Mouse (Mus musculus): ENCODE data around the gene Cpt2. TPM values are rescaled to one million over a fixed set of nuclear protein-coding genes. Genes with fewer than 3 reads are reported as not detected.

The Cpt2 gene
- polyA plus RNA-seq, 1 experiment: 162 TPM

DNA sequence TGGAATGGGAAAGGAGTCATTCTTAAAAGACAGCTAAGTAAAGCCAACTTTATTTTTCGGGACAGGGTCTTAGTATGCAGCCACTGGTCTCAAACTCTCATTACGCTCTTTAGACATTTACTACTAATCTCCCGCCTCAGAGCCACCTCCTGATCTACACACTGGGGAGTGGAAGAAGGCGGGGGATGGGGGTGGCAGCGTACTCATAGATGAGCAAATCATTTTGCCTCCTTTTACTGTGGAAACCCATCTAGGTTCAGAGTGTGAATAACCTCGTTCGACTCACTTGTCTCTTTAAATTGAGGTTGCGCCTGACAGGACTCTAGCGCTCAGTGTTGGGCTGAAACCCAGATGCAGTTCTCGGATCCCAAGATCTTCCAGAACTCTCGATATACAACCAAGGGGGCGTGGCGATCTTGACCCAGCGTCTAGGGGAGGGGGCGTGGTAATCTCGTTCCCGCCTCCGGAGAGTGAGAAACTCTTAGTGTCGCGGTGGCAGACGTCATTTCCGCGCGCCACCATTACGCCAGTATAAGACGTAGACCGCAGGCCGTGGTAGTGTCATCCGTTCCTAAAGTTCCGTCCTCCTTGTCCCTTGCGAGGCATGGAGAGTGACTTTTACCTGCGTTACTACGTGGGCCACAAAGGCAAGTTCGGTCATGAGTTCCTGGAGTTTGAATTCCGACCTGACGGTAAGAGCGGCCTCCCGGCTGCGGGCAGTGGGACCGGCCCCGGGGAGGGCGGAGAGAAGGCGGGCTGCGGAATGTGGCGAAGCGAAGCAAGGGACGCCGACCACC is 44.0 kb downstream of the Cpt2 start, which contains the start of gene Magoh:
Gene Magoh, plus strand, starts transcription at position 502 of the 797 bp plus-strand sequence.
- no peaks in the 10 kb centered on the region for H3K4me1 ChIP-seq (ENCODE audit: control insufficient read depth, insufficient read depth, insufficient read length, low read length)
- peak within 1 kb of the TSS; percentile 68 for H3K4me3 ChIP-seq (ENCODE audit: low read depth, low read length)
- peak within 1 kb of the TSS; percentile 44 for H3K27ac ChIP-seq (ENCODE audit: insufficient read depth, low read depth, low read length)
- peaks cover 19% of the 10 kb centered on the region for H3K36me3 ChIP-seq (ENCODE audit: control insufficient read depth, insufficient read depth, low read length)
- H3K27me3 ChIP-seq (ENCODE audit: control insufficient read depth, insufficient read depth, low read length): no peaks in the 10 kb centered on the region
- TF ChIP-seq CTCF (IDR thresholded peaks at IDR 0.05; ENCODE audit: extremely low read depth, insufficient read length, insufficient replicate concordance, low read depth, low read length): no peak
- peak; percentile 56; the same call in 1 of the 2 replicates for TF ChIP-seq POLR2A (IDR thresholded peaks at IDR 0.05; ENCODE audit: low read depth, low read length)
- 2% methylated on average over 48 of the region's 48 CpGs for WGBS

DNA sequence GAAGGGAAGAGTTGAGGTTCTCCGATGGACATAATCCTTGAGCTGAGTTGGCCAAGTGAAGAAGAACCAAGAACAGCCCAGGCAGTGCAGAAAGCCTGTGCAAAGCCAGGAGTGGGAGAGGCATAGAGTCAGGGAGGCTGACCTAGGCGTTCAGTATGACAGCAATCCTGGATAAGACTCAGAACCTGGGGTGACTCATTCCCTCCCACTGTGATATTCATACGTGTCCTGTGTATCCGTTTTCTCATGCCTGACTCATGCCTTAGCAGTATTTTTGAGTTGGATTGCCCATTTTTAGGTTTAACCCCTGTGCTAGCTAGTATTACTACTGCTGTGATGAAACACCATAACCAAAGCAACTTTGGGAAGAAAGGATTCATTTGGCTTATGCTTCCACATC is 58.5 kb downstream of the Cpt2 start:
- 81% methylated on average over 4 of the region's 4 CpGs for WGBS
- no peak for TF ChIP-seq CTCF (IDR thresholded peaks at IDR 0.05; ENCODE audit: extremely low read depth, insufficient read length, insufficient replicate concordance, low read depth, low read length)
- TF ChIP-seq POLR2A (IDR thresholded peaks at IDR 0.05; ENCODE audit: low read depth, low read length): no peak
- no peak overlapping the region for H3K4me3 ChIP-seq (ENCODE audit: low read depth, low read length)
- no peaks in the 10 kb centered on the region for H3K4me1 ChIP-seq (ENCODE audit: control insufficient read depth, insufficient read depth, insufficient read length, low read length)
- no peaks in the 10 kb centered on the region for H3K36me3 ChIP-seq (ENCODE audit: control insufficient read depth, insufficient read depth, low read length)
- no peaks in the 10 kb centered on the region for H3K27me3 ChIP-seq (ENCODE audit: control insufficient read depth, insufficient read depth, low read length)
- H3K27ac ChIP-seq (ENCODE audit: insufficient read depth, low read depth, low read length): no peak overlapping the region

DNA sequence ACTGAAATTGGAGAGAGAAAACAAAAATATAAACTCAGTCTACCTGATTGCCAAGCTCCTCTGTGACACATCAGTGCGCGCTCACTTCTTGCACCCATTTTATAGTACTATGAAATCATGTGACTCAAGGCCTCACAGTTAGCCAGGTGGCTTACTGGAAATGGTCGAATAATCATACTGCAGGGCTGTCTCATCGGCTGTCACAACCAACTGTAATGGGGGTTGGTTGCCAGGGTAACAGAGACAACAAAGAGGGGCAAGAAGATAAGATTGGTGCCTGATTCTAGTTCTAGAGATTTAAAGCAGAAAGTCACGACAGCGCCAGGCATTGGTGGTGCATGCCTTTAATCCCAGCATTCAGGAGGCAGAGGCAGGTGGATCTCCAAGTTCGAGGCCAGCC is 64.4 kb downstream of the Cpt2 start:
- Histone ChIP-seq H3K27me3 (ENCODE audit: control insufficient read depth, insufficient read depth, low read length) (no peaks in the 10 kb centered on the region), H3K36me3 (ENCODE audit: control insufficient read depth, insufficient read depth, low read length) (no peaks in the 10 kb centered on the region), H3K4me3 (ENCODE audit: low read depth, low read length) (no peak overlapping the region), H3K27ac (ENCODE audit: insufficient read depth, low read depth, low read length) (no peak overlapping the region), H3K4me1 (ENCODE audit: control insufficient read depth, insufficient read depth, insufficient read length, low read length) (no peaks in the 10 kb centered on the region)
- 69% methylated on average over 7 of the region's 7 CpGs for WGBS
- TF ChIP-seq POLR2A (IDR thresholded peaks at IDR 0.05; ENCODE audit: low read depth, low read length) (no peak), CTCF (IDR thresholded peaks at IDR 0.05; ENCODE audit: extremely low read depth, insufficient read length, insufficient replicate concordance, low read depth, low read length) (no peak)

DNA sequence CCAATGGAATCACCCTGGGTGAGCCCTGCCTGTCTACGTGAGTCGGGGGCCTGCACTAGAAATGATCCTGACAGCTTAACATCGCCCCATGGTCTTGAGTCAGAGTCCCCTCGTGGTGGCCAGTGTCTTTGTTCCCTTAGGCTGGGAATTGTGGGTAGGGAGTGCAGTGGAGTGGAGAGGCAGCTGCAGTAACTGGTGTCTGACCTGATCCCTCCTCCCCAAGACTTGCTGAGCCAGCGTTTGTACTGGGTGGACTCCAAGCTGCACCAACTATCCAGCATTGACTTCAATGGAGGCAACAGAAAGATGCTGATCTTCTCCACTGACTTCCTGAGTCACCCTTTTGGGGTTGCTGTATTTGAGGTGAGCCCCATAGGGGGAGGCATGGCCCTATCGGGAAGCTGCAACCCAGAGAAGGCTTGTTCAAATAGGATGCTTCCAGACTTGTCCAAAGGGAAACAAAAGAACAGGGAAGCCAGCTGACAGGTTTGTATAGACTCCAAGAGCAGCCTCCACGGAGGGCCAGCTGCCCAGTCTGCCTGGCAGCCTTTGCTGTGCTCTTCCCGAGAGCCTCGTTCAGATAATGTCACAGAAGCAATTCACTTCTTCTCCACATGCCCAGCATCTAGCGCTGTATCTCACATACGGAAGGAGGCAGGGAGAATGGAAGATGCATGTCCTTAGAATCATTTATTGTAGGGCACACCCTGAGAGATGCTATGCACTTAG is 66.3 kb downstream of the Cpt2 start:
- 72% methylated on average over 11 of the region's 11 CpGs for WGBS
- no peak overlapping the region for H3K4me3 ChIP-seq (ENCODE audit: low read depth, low read length)
- no peaks in the 10 kb centered on the region for H3K36me3 ChIP-seq (ENCODE audit: control insufficient read depth, insufficient read depth, low read length)
- no peaks in the 10 kb centered on the region for H3K4me1 ChIP-seq (ENCODE audit: control insufficient read depth, insufficient read depth, insufficient read length, low read length)
- H3K27ac ChIP-seq (ENCODE audit: insufficient read depth, low read depth, low read length): no peak overlapping the region
- TF ChIP-seq CTCF (IDR thresholded peaks at IDR 0.05; ENCODE audit: extremely low read depth, insufficient read length, insufficient replicate concordance, low read depth, low read length) (no peak), POLR2A (IDR thresholded peaks at IDR 0.05; ENCODE audit: low read depth, low read length) (no peak)
- no peaks in the 10 kb centered on the region for H3K27me3 ChIP-seq (ENCODE audit: control insufficient read depth, insufficient read depth, low read length)

Other genes with a start within 250 kb of the Cpt2 start
- not detected in 2 replicates for gene Dmrtb1, start 239.4 kb downstream of the Cpt2 start, polyA plus RNA-seq (2012; rRNA removed)
- gene Lrp8, start 121.3 kb downstream of the Cpt2 start, polyA plus RNA-seq (2012; rRNA removed): 2.5 and 3.9 TPM in 2 replicates
- gene Magoh, start 43.9 kb downstream of the Cpt2 start, polyA plus RNA-seq (2012; rRNA removed): 4.1 and 8.0 TPM in 2 replicates
- gene 0610037L13Rik, start 33.8 kb downstream of the Cpt2 start, polyA plus RNA-seq (2012; rRNA removed): 6.0 and 8.5 TPM in 2 replicates
- 0.11 and 0.16 TPM in 2 replicates for gene Slc1a7, start 44.7 kb upstream of the Cpt2 start, polyA plus RNA-seq (2012; rRNA removed)
- gene Podn, start 172.8 kb upstream of the Cpt2 start, polyA plus RNA-seq (2012; rRNA removed): 26.7 and 150 TPM in 2 replicates
- 76.3 and 209 TPM in 2 replicates for gene Scp2, start 221.4 kb upstream of the Cpt2 start, polyA plus RNA-seq (2012; rRNA removed)
- gene Echdc2, start 241.8 kb upstream of the Cpt2 start, polyA plus RNA-seq (2012; rRNA removed): 31.2 and 33.5 TPM in 2 replicates